ENCODE assay signal across 9 mouse cellular contexts in the genomic region with DNA sequence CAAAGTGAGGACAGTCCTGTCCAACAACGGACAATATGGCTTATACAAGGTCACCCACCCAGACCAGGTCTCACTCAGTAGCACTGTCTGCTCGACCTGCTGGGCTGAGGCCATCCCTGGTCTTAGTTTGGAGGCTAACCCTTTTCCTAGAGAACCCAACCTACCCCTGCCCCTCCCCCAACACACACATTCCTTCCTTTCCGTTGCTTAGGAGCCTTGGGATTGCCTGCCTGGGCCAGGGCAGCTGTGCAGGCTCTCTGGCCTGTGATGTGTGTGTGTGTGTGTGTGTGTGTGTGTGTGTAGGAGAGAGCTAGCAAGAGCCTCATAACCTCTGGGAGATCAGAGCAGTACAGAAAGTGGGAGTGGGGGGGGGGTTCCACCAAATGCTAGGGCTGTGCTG. TPM values are rescaled to one million over a fixed set of nuclear protein-coding genes. Genes with fewer than 3 reads are reported as not detected.
DNase-seq lines count a peak whose midpoint lies in the region; ATAC-seq lines count a peak whose summit lies in the region.
"Had no signal": no experiment of that assay in that cellular context is flagged by ENCODE, and none has a peak within 500 bp of the region (broad histone marks: within the 10 kb centered on the region; RNA-seq: fewer than 3 reads in every experiment).

No protein-coding gene starts in this region.

- H3K4me1 ChIP-seq in forebrain, embryonic 11.5 days (replicated peaks; ENCODE audit: control insufficient read depth, insufficient read depth, low read length), result peaks cover 22% of the 10 kb centered on the region; the same call in 1 of the 2 replicates
- H3K4me1 ChIP-seq in forebrain, embryonic 15.5 days, result peaks cover 24% of the 10 kb centered on the region
- peaks cover 19% of the 10 kb centered on the region; the same call in 1 of the 2 replicates for H3K4me1 ChIP-seq in intestine, embryonic 14.5 days (replicated peaks; ENCODE audit: control insufficient read depth, insufficient read depth, low read length)
- peaks cover 56% of the 10 kb centered on the region for H3K4me1 ChIP-seq in midbrain, embryonic 10.5 days

- WGBS in forebrain, embryonic 11.5 days, result 27% methylated on average over 3 of the region's 3 CpGs
- WGBS in forebrain, embryonic 15.5 days, result 16% methylated on average over 3 of the region's 3 CpGs
- 33% methylated on average over 3 of the region's 3 CpGs for WGBS in intestine, embryonic 14.5 days
- WGBS in midbrain, embryonic 10.5 days, result 5% methylated on average over 3 of the region's 3 CpGs

- H3K36me3 ChIP-seq in forebrain, embryonic 11.5 days (ENCODE audit: control insufficient read depth, insufficient read depth, low read length), result peaks cover 2% of the 10 kb centered on the region; the same call in 1 of the 2 replicates
- H3K36me3 ChIP-seq in forebrain, embryonic 15.5 days, result no peaks in the 10 kb centered on the region
- H3K36me3 ChIP-seq in intestine, embryonic 14.5 days (ENCODE audit: control insufficient read depth, insufficient read depth, low read length), result peaks cover 20% of the 10 kb centered on the region; the same call in 1 of the 2 replicates
- H3K36me3 ChIP-seq in midbrain, embryonic 10.5 days, result peaks cover 27% of the 10 kb centered on the region

- H3K27ac ChIP-seq in forebrain, embryonic 11.5 days (ENCODE audit: low read depth, low read length), result no peak overlapping the region; the same call in 1 of the 2 replicates
- H3K27ac ChIP-seq in forebrain, embryonic 15.5 days (replicated peaks), result no peak overlapping the region
- peak overlapping the region; percentile 6; the same call in 1 of the 2 replicates for H3K27ac ChIP-seq in intestine, embryonic 14.5 days (ENCODE audit: low read depth)
- peak overlapping the region; percentile 88 for H3K27ac ChIP-seq in midbrain, embryonic 10.5 days (replicated peaks)

- DNase-seq in forebrain, embryonic 11.5 days (ENCODE audit: low spot score), result peak; percentile 76
- peak; percentile 85 for DNase-seq in embryo, embryonic 9.5 days (ENCODE audit: extremely low spot score)
- no peak for DNase-seq in intestine, embryonic 14.5 days (ENCODE audit: low spot score)
- DNase-seq in midbrain, embryonic 10.5 days (ENCODE audit: low spot score), result peak; percentile 89
- no peak for DNase-seq in layer of hippocampus, adult 18-20 months (ENCODE audit: low spot score in 2 of 2)
- no peak for DNase-seq in layer of hippocampus, postnatal 25 days (ENCODE audit: extremely low spot score in 1 of 2, low spot score in 1 of 2)

- ATAC-seq in forebrain, embryonic 11.5 days (replicated peaks; ENCODE audit: low FRiP score), result peak; percentile 37
- no peak for ATAC-seq in forebrain, embryonic 15.5 days (replicated peaks)
- ATAC-seq in intestine, embryonic 14.5 days (replicated peaks; ENCODE audit: low FRiP score, low TSS enrichment, low read depth), result no peak
- ATAC-seq in granulocyte monocyte progenitor cell, adult 5-6 weeks (replicated peaks; ENCODE audit: poor library complexity, severe bottlenecking), result no peak

- H3K4me3 ChIP-seq in forebrain, embryonic 11.5 days (ENCODE audit: low read depth, low read length), result peak overlapping the region; percentile 10; the same call in 1 of the 2 replicates
- H3K4me3 ChIP-seq in forebrain, embryonic 15.5 days, result no peak overlapping the region
- no peak overlapping the region for H3K4me3 ChIP-seq in intestine, embryonic 14.5 days (ENCODE audit: low read depth, low read length)
- H3K4me3 ChIP-seq in midbrain, embryonic 10.5 days, result peak overlapping the region; percentile 72
- H3K4me3 ChIP-seq: erythroblast, embryonic 14.5 days had no signal

- H3K9me3 ChIP-seq in forebrain, embryonic 11.5 days (ENCODE audit: control insufficient read depth, low read length), result no peaks in the 10 kb centered on the region
- no peaks in the 10 kb centered on the region for H3K9me3 ChIP-seq in forebrain, embryonic 15.5 days
- no peaks in the 10 kb centered on the region for H3K9me3 ChIP-seq in intestine, embryonic 14.5 days (ENCODE audit: control insufficient read depth, low read length)
- no peaks in the 10 kb centered on the region for H3K9me3 ChIP-seq in midbrain, embryonic 10.5 days (replicated peaks)

- H3K27me3 ChIP-seq in forebrain, embryonic 11.5 days (ENCODE audit: control insufficient read depth, insufficient read depth, low read length), result peaks cover 7% of the 10 kb centered on the region; the same call in 1 of the 2 replicates
- H3K27me3 ChIP-seq in forebrain, embryonic 15.5 days, result peaks cover 21% of the 10 kb centered on the region
- H3K27me3 ChIP-seq in intestine, embryonic 14.5 days (replicated peaks; ENCODE audit: control insufficient read depth, insufficient read depth, low read length), result no peaks in the 10 kb centered on the region
- H3K27me3 ChIP-seq in midbrain, embryonic 10.5 days (ENCODE audit: low read depth, poor library complexity, severe bottlenecking), result peaks cover 47% of the 10 kb centered on the region

- H3K9ac ChIP-seq in forebrain, embryonic 11.5 days (ENCODE audit: low read length), result 0 out of 2 replicates have a peak overlapping the region, but pooled peaks have one; percentile 2
- no peak overlapping the region for H3K9ac ChIP-seq in forebrain, embryonic 15.5 days (replicated peaks)
- peak overlapping the region; percentile 20; the same call in 1 of the 2 replicates for H3K9ac ChIP-seq in intestine, embryonic 14.5 days (ENCODE audit: low read length)

- peak overlapping the region; percentile 1; the same call in 1 of the 2 replicates for H3K4me2 ChIP-seq in forebrain, embryonic 11.5 days (ENCODE audit: low read depth, low read length, severe bottlenecking)
- no peak overlapping the region for H3K4me2 ChIP-seq in forebrain, embryonic 15.5 days (replicated peaks)
- peak overlapping the region; percentile 96 for H3K4me2 ChIP-seq in intestine, embryonic 14.5 days (ENCODE audit: low read length)

RNA-seq across cellular contexts. Expression of a gene that starts 2.1 kb away (rescaled TPM):
- 11.3 and 11.7 TPM in 2 replicates for polyA plus RNA-seq in forebrain, embryonic 11.5 days (2014; fragmentation: Nextera tagmentation; extraction: Ambion mirVana)
- polyA plus RNA-seq in forebrain, embryonic 15.5 days (2015; fragmentation: Nextera tagmentation; extraction: Ambion mirVana), result 10.2 and 10.8 TPM in 2 replicates
- 15.3 and 17.3 TPM in 2 replicates for polyA plus RNA-seq in intestine, embryonic 14.5 days (2014; fragmentation: Nextera tagmentation; extraction: Ambion mirVana)
- polyA plus RNA-seq in midbrain, embryonic 10.5 days (2016; fragmentation: Nextera tagmentation; extraction: Ambion mirVana), result 16.9 and 21.7 TPM in 2 replicates
- 10 to 100 TPM; 14.5 to 18.4 TPM for total RNA-seq in layer of hippocampus, adult 18-20 months (2021)
- 10 to 100 TPM; 12.1 to 12.4 TPM for total RNA-seq in layer of hippocampus, postnatal 25 days (2021)
- total RNA-seq in granulocyte monocyte progenitor cell, adult 5-6 weeks (2014; fragmentation: Nextera tagmentation), result 1.4 TPM in 1 of 2 replicates, not detected in the other
- total RNA-seq in granulocyte monocyte progenitor cell, adult 5-6 weeks (2017), result 1.5 and 2.6 TPM in 2 replicates

RNA-seq across cellular contexts. Expression of a gene that starts 2.2 kb away (rescaled TPM):
- 0.97 and 1.1 TPM in 2 replicates for polyA plus RNA-seq in forebrain, embryonic 11.5 days (2014; fragmentation: Nextera tagmentation; extraction: Ambion mirVana)
- 0.47 and 0.57 TPM in 2 replicates for polyA plus RNA-seq in forebrain, embryonic 15.5 days (2015; fragmentation: Nextera tagmentation; extraction: Ambion mirVana)
- 3.9 and 4.8 TPM in 2 replicates for polyA plus RNA-seq in intestine, embryonic 14.5 days (2014; fragmentation: Nextera tagmentation; extraction: Ambion mirVana)
- polyA plus RNA-seq in midbrain, embryonic 10.5 days (2016; fragmentation: Nextera tagmentation; extraction: Ambion mirVana), result 0.98 and 1.6 TPM in 2 replicates
- total RNA-seq in layer of hippocampus, adult 18-20 months (2021), result 1 to 10 TPM; 1.4 to 1.9 TPM
- 1 to 10 TPM; 1.2 to 1.3 TPM for total RNA-seq in layer of hippocampus, postnatal 25 days (2021)
- 0.81 TPM in 1 of 2 replicates, not detected in the other for total RNA-seq in granulocyte monocyte progenitor cell, adult 5-6 weeks (2014; fragmentation: Nextera tagmentation)
- total RNA-seq in granulocyte monocyte progenitor cell, adult 5-6 weeks (2017), result 0.15 TPM in 1 of 2 replicates, not detected in the other
- polyA plus RNA-seq: erythroblast, embryonic 14.5 days had no signal

RNA-seq across cellular contexts. Expression of a gene that starts 12.9 kb away (rescaled TPM):
- polyA plus RNA-seq in forebrain, embryonic 11.5 days (2014; fragmentation: Nextera tagmentation; extraction: Ambion mirVana), result 40.4 and 47.8 TPM in 2 replicates
- 69.6 and 77.7 TPM in 2 replicates for polyA plus RNA-seq in forebrain, embryonic 15.5 days (2015; fragmentation: Nextera tagmentation; extraction: Ambion mirVana)
- polyA plus RNA-seq in intestine, embryonic 14.5 days (2014; fragmentation: Nextera tagmentation; extraction: Ambion mirVana), result 42.7 and 44.0 TPM in 2 replicates
- polyA plus RNA-seq in midbrain, embryonic 10.5 days (2016; fragmentation: Nextera tagmentation; extraction: Ambion mirVana), result 38.6 TPM in 2 replicates
- 10 to 100 TPM; 54.3 to 63.1 TPM for total RNA-seq in layer of hippocampus, adult 18-20 months (2021)
- 10 to 100 TPM; 62.3 to 65.9 TPM for total RNA-seq in layer of hippocampus, postnatal 25 days (2021)
- total RNA-seq in granulocyte monocyte progenitor cell, adult 5-6 weeks (2014; fragmentation: Nextera tagmentation), result 17.9 and 19.2 TPM in 2 replicates
- total RNA-seq in granulocyte monocyte progenitor cell, adult 5-6 weeks (2017), result 12.8 and 14.1 TPM in 2 replicates

RNA-seq across cellular contexts. Expression of a gene that starts 29.0 kb away (rescaled TPM):
- polyA plus RNA-seq in forebrain, embryonic 11.5 days (2014; fragmentation: Nextera tagmentation; extraction: Ambion mirVana), result 154 and 165 TPM in 2 replicates
- polyA plus RNA-seq in forebrain, embryonic 15.5 days (2015; fragmentation: Nextera tagmentation; extraction: Ambion mirVana), result 98.5 and 102 TPM in 2 replicates
- polyA plus RNA-seq in intestine, embryonic 14.5 days (2014; fragmentation: Nextera tagmentation; extraction: Ambion mirVana), result 221 and 226 TPM in 2 replicates
- polyA plus RNA-seq in midbrain, embryonic 10.5 days (2016; fragmentation: Nextera tagmentation; extraction: Ambion mirVana), result 209 and 269 TPM in 2 replicates
- 10 to 100 TPM; 41.5 to 46.1 TPM for total RNA-seq in layer of hippocampus, adult 18-20 months (2021)
- 10 to 100 TPM; 46.7 to 48.7 TPM for total RNA-seq in layer of hippocampus, postnatal 25 days (2021)
- total RNA-seq in granulocyte monocyte progenitor cell, adult 5-6 weeks (2014; fragmentation: Nextera tagmentation), result 194 and 203 TPM in 2 replicates
- total RNA-seq in granulocyte monocyte progenitor cell, adult 5-6 weeks (2017), result 141 and 169 TPM in 2 replicates

RNA-seq across cellular contexts. Expression of a gene that starts 40.1 kb away (rescaled TPM):
- 75.6 and 94.9 TPM in 2 replicates for polyA plus RNA-seq in forebrain, embryonic 11.5 days (2014; fragmentation: Nextera tagmentation; extraction: Ambion mirVana)
- polyA plus RNA-seq in forebrain, embryonic 15.5 days (2015; fragmentation: Nextera tagmentation; extraction: Ambion mirVana), result 96.2 and 102 TPM in 2 replicates
- 81.9 and 86.6 TPM in 2 replicates for polyA plus RNA-seq in intestine, embryonic 14.5 days (2014; fragmentation: Nextera tagmentation; extraction: Ambion mirVana)
- polyA plus RNA-seq in midbrain, embryonic 10.5 days (2016; fragmentation: Nextera tagmentation; extraction: Ambion mirVana), result 88.5 and 89.7 TPM in 2 replicates
- 10 to 100 TPM; 36.9 to 43.3 TPM for total RNA-seq in layer of hippocampus, adult 18-20 months (2021)
- total RNA-seq in layer of hippocampus, postnatal 25 days (2021), result 10 to 100 TPM; 36.6 to 44.4 TPM
- 22.4 and 33.5 TPM in 2 replicates for total RNA-seq in granulocyte monocyte progenitor cell, adult 5-6 weeks (2014; fragmentation: Nextera tagmentation)
- 14.7 and 17.5 TPM in 2 replicates for total RNA-seq in granulocyte monocyte progenitor cell, adult 5-6 weeks (2017)

Comparison
In these comparisons a context has a peak if more than half of its experiments do, and no peak if none do; other contexts are left out.
1. H3K4me3 ChIP-seq: peak in forebrain, embryonic 11.5 days (single experiment) and midbrain, embryonic 10.5 days (single experiment); none in forebrain, embryonic 15.5 days (single experiment) and intestine, embryonic 14.5 days (single experiment).
2. DNase-seq: peak in forebrain, embryonic 11.5 days (single experiment), embryo, embryonic 9.5 days (single experiment) and midbrain, embryonic 10.5 days (single experiment); none in intestine, embryonic 14.5 days (single experiment), layer of hippocampus, adult 18-20 months (0 of 2) and layer of hippocampus, postnatal 25 days (0 of 2).
3. H3K27ac ChIP-seq: peak in intestine, embryonic 14.5 days (single experiment) and midbrain, embryonic 10.5 days (single experiment); none in forebrain, embryonic 11.5 days (single experiment) and forebrain, embryonic 15.5 days (single experiment).